Mouse (Mus musculus) mature B cell (primary cell): ENCODE measurements around the gene Flrt1.

Source experiments
- in situ Hi-C: fragments of 300-500 bp; cut with MboI; formaldehyde crosslinking; loops from 2 replicates; pipeline ENCODE4 v1.14.3; 2019

Gene Flrt1

DNA sequence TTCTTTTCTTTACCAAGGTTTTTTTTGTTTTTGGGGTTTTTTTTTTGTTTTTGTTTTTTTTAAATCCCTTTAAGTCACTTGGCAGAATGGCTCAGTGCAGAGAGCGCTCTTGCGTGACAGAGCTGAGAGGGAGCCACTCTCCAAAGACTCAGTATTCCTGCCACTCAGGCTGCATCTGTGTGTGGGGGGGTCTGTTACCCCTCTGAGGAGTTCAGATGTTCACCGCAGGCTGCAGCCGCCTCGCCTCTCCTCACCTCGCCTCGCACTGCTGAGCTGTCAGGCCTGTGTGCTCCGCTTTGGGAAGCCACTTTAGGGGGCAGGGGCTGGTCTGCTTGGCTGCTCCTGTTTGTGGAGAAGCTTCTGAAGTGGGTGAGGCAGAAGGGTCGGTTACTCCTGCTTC, at the start of gene Flrt1:
Gene Flrt1, minus strand, starts transcription at position 186 of the 400 bp plus-strand sequence.
- in situ Hi-C loops: no loop called here

DNA sequence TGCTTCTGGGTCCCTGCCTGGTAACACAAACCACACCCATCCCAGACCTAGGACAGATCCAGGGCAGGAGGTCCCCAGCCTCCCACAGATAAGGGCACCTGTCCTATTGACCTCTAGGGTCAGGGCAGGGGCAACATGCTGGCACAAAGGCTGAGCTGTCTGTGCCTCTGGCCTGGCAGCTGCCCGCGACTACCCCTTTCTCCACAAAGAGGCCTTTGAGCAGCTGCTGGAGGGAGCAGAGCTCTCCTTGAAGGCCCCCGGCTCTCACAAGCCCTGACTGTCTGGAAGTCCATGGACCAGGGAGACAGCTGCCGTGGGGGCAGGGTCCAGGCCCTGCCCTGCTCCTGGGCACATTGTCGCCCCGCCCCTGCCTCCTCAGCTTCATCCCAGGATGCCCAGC, 49.7 kb upstream of the Flrt1 start:
- in situ Hi-C loops: no loop called here

DNA sequence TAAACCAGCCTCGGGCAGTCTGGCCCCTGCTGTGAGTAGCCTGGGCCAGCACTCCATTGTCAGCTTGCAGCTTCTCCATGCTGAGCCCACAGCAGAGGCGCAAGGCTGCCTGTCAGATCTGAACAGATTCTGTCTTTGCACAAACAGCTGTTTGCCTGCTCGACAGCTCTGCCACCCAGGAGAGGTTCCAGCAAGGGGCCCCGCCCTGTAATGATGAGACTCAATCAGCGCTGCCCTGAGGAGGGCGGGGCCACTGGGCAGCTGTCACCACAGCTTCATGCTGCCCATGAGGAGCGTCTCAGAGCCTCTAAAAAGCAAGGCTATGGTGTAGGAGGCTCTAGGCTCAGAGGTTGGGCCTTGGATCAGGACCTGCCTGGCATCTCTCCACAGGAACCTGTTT, 47.7 kb upstream of the Flrt1 start:
- in situ Hi-C loops: no loop called here

DNA sequence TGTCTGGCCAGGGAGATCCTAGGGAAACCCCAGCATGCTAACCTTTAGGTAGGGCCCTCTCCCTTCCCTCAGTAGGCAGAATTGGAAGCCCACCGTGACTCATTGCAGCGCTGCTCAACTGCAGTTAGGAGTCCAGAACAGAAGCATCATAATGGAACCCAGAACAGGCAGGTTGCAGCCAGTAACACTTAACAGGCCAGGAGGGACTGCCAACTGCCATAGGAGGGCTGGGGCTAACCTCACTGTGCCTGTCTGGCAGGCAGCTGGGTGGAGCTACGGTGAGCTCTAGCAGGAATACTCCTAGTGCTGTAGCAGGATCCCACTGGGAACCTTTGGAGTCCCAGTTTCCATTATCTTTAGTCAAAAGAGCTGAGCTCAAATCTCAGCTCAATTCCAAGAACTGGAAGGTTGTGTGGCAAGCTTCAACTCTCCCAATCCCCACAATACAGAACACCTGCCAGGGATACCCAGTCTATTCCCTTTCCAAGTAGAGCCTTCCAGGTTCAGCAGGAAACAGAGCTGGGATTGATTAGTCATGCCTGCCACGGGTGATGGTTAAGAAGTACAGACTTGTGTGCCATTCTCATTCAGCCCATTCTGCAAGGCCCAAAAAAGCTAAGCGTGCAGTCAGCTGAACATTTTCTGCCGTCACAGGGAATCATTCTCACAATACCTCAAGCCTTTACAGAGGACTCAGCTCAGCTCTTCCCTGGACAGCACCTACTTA, 46.6 kb upstream of the Flrt1 start:
- in situ Hi-C loops: no loop called here

DNA sequence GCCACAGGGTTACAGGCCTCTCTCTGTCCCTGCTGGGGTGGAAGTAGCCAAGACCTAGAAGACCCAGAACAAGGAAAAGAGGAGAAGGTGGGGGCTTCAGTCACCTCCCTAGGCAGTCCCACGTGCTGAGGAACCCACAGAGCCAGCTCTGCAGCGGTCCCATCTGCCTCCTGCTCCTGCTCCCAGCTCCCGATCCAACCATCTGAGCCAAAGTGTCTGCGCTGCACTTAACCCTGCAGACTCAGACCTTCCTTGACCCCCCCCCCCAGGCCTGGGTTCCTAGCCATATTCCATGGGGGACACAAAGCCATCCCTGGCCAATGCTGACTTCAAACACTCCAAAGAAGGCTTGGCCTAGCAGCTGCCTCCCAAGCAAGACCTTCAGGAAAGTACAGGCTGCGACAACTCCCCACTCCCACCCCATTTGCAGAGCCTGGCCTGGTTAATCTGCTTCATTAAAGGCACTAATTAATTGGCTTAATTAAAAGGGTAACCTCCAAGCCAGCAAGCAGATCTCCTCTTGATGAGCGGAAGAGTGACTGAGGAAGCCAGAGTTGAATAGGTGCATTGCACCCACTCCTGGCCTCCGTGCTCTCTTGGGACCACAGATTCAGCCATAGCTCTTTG, 45.9 kb upstream of the Flrt1 start:
- in situ Hi-C loops: no loop called here

DNA sequence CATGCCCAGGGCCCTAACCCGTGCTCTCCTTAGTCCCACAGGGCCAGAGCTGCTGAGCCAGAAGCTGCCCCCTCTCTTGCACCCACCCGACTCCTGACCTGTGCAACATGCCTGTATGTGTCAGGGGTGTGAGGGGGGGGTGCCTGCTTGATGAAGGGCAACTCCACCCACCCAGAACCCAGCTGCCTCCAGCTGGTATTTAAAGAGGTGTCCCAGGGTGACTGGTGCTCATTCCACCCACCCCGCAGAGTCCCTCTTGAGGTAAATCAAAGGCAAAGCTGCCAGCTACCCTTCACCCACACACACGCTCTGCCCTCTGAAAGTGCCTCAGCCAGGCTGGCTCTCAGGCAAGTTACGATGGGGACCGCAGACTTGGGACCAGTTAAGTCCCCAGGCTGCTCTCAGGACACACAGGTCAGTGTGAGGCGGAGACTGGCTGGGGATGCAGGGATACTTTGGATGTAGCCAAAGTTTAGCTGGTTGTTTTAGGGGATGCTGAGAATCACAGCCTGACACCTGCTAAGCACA, 43.7 kb upstream of the Flrt1 start:
- in situ Hi-C loops: no loop called here

DNA sequence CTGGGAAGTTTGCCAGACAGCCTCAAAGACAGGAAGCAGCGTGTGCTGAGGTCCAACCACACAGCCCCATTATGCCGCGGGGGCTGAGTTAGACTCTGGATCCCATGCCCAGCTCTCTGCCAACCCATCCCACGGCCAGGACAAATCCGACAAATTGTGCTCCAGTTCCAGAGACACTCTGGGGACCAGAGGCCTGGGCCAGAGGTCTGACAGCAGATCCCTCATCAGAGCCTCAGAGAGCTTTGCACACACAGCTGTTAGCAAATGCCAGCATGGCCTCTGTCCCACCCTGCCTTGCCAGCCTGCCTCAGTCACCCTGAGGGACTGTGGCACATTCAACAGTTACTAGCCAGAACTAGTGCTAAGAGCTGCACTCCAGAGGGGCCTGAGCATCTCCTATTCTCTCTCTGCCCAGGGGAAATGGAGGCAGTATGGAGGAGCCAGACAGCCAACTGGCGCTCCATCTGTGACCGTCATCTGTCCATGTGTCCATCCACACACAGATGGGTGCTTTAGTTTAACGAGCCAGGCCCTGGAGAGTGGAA, 43.1 kb upstream of the Flrt1 start:
- in situ Hi-C loops: no loop called here

DNA sequence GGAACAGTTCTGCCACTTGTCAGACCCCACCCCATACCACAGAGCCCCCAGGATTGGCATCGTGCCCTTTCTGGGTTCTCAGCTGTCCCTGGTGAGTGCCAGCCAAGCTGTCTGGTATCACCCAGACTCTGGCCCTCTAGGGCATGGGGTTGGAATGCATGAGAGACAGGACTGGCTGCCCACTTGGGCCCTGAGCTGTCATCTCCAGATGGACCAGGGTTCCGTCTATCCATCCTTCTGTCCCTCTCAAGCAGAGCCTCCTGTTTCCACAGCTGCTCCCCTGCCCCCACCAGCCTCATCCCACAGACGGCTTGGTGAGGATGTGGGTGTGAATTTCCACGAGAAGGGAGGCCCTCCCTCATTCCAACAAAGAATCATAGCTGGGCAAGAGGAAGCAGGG, 42.6 kb upstream of the Flrt1 start:
- in situ Hi-C loops: no loop called here

DNA sequence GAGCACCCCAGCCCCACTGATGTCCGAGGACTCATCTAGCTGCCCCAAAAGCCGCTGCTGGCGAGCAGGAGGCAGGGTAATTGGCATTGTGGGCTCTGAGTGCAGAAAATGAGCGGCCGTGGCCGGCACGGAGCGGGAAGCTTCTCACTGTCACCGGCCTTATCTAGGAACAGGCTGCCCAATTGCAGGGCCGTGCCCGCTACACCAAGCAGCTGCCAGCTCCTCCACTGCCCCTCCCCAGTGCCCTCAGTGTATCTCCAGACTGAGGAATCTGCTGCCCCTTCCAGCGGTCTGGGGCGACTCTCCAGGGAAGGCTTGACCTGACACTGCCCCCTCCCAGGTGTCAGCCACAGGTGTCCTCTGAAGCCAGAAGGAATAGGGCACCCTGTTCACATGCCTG, 40.8 kb upstream of the Flrt1 start:
- in situ Hi-C loops: no loop called here

DNA sequence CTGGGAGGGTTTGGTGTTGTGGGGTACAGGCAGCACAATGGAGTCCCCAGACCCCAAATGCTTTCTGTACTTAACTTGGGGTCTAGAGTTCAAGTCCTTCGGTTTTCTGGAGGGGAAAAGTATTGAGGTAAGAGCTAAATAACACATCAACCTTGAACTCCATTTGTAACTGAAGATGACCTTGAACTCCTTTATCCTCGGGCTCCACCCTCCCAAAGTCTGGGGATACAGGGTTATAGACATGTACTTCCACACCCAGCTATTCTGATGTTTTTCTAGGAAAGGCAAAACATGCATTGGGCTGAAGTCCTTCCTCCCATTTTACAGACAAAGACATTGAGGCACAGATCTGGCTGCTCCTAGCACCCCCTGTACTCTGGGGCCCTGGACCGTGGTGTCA, 38.9 kb upstream of the Flrt1 start:
- in situ Hi-C loops: no loop called here

DNA sequence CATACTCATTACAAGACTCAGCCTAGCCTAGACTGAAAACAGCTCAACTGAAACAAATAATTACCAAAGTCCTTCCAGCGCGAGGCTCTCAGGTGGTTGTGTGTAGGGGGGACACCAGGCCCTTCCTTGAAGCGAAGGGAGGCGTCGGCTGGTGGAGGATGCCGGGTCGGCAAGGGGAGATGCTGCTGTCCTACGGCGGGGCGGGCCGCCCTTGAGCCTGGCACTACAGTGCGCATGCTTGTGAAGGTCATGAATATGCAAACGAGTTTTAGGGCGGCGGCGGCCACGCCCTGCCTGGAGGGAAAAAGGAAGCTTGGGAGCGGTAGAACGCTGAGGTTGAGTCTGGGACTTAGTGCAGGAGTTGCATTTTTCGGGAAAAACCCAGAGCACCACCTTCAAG, 38.3 kb upstream of the Flrt1 start:
- in situ Hi-C loops: no loop called here

DNA sequence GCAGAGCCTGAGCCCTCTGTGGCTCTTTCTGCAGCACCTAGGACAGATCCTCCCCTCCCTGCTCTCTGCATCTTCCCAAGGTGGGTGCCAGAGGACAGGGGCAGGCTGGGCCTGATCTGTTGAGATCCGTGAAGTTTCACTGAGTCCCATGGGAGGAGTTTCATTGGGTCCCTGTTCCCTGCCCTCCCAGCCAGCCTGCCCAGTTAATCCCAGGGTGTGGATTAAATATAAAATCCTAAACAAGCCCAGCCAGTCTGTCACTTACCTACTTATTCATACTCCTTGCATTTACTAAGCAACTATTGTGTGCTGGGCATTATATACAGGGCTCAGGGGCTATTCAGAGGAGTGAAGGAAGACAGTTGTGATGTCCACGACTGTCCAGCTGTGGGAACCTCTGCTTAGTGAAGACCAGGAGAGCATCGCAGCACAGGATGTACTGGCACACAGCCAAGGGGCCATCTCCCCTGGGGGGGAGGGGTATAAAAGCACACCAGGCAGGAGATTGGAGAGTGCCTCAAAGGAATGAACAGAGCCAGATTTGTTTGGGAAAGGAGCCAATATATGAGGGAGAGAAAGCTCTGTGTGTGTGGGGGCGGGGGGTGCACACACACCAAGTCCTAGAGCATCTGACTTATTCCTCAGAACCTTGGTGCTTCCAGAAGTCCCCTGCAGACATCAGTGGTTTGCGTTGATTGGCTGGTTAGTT, 36.8 kb upstream of the Flrt1 start:
- in situ Hi-C loops: no loop called here

DNA sequence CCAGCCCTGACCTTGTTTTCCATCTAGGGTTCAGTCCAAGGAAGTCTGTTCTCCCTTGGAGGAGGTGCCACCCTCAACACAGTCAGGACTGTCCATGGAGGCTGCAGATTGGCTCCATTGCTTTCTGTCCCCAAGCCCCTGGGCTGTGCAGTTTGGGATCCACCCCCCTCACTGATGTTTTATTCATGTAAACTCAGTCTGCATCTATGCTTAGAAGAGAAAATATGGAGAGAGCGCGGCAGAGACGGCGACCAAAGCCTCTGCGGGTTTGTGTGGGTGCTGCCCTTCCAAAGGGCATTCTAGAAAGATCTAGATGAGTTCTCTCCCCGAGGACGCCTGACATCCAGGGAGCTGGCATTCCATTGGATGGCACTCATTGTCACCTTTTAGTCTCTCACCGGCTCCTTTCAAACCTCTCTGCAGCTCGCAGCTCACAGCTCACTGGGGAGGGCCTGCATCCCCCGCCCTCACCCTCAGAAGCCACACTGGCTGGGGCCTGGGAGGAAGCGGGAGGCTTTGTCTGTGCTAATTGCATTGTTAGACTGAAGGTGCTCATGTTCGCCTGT, 35.4 kb upstream of the Flrt1 start:
- in situ Hi-C loops: no loop called here

DNA sequence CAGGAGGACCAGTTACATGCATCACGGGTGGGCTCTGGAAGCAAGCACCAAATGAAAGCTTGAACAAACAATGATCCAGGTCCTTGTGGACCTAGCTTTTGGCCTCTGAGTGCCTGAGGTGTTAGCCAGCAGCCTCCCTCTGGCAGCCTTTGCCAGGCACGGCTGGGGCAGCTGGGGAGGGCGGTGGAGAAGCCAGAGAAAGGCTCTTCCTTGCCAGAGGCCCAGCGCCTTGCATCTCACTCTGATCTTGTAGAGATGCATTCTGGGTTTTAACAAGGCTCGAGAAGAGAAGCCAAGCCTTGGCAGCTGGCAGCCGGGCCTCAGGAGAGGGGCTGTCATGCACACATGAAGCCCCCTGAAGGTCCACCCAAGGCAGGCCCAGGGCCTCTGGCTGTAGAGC, 34.8 kb upstream of the Flrt1 start:
- in situ Hi-C loops: no loop called here

DNA sequence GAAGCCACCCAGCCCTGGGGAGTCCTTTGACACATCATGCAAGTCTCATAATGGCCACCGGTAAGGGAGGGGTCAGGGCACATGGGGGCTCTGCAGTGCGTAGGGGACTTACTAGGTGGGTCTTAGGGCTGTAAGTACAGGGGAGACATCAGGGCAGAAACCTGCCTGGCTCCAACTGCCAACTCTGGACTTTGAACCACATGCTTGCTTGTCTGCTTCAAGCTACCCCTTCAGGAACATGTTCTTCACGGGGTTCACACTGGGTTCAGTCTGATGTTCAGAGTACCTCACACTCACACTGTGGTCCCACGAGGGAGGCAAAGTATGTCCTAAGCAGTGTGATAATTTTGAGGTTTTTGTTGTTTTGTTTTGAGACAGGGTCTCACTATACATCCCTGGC, 33.8 kb upstream of the Flrt1 start:
- in situ Hi-C loops: no loop called here

DNA sequence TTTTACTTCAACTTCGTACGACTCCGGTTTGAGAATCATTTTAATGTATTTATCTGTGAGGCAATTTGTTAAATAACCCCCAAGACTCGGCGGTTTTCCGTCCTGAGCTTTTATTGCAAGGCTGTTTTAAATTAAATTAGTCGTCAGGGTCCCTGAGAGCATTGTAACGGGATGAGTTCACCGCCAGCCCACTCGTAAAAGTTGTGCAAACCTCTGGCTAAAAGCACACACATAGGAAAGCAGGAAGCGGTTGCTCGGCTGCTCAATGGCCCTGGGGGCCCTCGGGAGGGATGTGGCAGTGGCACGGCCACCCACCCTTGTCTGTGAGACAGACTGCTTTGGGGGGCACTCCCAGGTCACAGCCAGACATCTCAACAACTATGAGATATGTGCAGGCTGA, 32.8 kb upstream of the Flrt1 start:
- in situ Hi-C loops: no loop called here

DNA sequence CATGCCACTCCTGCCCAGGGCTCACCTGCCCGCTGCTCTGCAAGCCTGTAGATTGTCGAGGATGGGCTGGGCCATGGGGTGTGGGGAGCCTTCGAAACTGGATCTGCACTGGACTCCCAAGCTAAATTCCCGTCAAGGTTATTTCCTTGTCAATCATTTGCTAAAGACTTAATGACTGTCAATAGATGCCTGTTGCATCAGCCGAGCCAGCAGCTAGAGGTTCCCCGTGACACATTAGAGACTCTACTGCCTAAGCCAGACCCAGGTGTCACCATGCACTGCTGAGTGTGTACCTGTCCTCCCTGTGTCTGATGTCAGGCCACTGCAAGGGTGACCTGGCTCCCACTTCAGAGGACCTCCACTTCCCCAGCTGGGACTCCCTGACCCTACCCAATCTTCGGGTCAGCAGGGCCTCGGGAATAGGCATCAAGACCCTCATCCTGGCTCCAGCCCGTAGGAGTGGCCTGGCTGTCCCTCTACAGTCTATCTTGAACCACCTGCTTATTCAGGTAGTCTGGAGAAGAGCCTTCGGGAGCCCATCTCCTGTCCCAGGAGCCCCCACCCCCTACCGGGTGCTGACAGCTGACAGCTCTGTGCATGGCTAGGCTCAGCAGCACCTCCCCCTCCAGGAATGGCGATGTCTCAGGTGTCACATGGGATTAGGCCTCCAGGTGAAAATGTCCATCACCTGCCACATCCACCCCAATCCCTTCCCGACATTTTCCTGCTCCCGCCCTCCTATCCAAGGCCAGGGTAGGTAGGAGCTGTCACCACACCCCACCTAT, 31.4 kb upstream of the Flrt1 start:
- in situ Hi-C loops: no loop called here

DNA sequence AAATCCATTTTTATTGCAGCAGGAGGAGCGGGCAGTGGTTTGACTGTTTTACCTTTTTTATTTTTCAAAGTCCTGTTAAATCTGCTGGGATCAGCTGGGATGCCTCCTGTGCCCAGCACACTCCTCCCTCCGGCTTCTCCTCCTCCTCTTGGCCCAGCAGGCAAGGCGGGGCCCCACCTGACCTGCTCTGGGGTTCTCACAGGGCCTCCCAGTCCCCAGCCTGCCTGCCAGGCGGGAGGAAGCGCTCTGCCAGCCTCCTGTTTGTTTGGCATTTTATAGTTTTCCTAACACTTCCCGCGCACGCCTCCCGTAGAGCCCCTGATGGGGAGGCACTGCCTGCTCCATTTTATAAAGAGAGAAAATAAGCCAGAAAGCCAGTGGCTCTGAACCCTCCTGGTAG, 30.5 kb upstream of the Flrt1 start:
- in situ Hi-C loops: no loop called here

DNA sequence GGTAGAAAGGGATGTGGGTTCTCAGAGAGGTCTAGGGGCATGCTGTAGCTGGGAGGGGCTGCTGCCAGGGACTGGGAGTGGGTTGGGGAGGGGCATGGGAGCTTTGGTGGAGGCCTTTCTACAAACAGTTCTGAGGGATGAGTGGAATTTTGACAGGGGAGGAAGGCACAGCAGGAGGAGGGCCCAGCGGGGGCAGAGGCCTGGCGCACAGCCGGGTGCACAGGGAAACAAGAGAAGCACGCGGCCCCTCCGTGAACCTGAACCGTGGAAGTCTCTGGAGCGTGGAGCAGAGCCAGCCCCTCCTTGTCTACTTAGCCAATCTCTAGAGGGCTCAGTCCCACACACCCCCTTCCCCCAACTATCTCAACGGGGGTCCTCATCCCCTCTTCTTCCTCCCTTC, 30.0 kb upstream of the Flrt1 start:
- in situ Hi-C loops: no loop called here

DNA sequence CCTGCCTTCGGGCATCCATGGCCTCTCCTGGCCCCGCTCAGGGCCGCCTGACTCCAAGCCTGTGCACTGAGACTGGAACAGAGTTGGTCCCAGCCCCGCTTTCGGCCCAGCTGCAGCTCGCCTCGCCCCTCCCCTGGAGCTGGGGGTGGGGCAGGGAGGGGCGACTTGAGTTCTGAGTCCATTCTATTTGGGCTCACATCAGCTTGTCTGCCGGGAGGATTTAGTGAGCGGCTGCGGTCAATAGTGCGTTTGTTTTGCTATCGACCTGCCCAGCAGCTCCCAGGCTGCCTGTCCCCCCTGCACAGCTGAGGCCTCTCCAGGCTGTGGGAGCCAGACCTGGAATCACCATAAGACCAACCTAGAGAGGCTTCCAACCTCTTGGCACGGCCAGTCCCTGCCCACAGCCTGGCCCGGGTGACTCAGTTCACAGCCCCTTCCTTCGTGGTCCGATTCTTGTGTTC, 29.1 kb upstream of the Flrt1 start:
- in situ Hi-C loops: no loop called here

DNA sequence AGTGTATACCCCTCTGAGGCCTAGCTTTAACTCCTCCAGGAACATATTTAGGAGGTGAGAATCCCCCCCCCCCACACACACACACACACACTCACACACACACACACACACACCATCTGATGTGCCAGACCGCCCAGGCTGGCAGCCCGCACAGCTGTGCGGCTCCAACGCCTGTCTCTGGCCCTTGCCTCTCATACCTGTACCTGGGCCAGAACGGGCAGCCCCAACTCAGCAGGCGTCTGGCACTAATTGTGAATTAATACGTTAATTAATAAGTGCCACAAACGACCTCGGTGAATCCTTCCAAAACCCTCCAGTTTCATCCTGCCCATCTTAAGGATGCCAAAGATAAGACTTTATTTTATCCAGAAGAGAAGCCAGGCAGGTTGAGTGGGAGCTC, 27.9 kb upstream of the Flrt1 start:
- in situ Hi-C loops: no loop called here

DNA sequence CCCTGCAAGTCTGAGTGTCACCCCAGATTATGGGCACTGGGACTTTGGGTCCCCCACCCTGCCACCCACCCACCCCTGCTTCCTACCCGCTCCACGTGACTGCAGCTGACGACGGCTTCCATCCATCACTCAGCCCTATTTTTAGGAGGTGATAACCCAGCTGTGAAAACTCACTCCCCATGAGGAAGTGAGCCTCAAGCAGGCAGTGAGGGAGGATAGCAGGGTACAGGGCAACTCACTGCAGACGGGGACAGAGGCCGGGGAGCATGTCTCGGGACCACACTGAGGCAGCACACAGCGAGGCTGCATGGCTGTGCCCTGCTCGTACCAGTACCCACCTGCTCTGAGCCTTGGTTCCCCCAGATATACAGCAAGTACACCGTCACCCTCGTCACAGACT, 24.8 kb upstream of the Flrt1 start:
- in situ Hi-C loops: no loop called here
